Mouse (Mus musculus) ovary, postnatal 10 days (tissue): ENCODE data around the gene Cdr2l.

Source experiments
- DNase-seq: peaks from one replicate; pipeline ENCODE4 v3.0.0; 2022; ENCODE audit warnings: low spot score

Cdr2l gene

GRCm38 (mm10) chr11:115381743-115382539 is at the start of gene Cdr2l:
TSS of gene Cdr2l (plus strand) at chr11:115381916.
- peak; percentile 78 for DNase-seq

- DNase-seq = no peak
Measured at GRCm38 (mm10) chr11:115334531-115334930, 47.2 kb upstream of the Cdr2l start, which contains the start of gene Otop3. TSS of gene Otop3 (plus strand) at chr11:115334731.

GRCm38 (mm10) chr11:115335223-115335622 is 46.5 kb upstream of the Cdr2l start:
- no peak for DNase-seq

- DNase-seq = no peak
Measured at GRCm38 (mm10) chr11:115336115-115336514, 45.6 kb upstream of the Cdr2l start.

GRCm38 (mm10) chr11:115337350-115337749 is 44.4 kb upstream of the Cdr2l start:
- DNase-seq = no peak

- DNase-seq = no peak
Measured at GRCm38 (mm10) chr11:115337826-115338225, 43.9 kb upstream of the Cdr2l start.

GRCm38 (mm10) chr11:115341246-115341645 is 40.5 kb upstream of the Cdr2l start:
- DNase-seq = no peak

GRCm38 (mm10) chr11:115341866-115342265 is 39.9 kb upstream of the Cdr2l start:
- no peak for DNase-seq

GRCm38 (mm10) chr11:115344967-115345366 is 36.7 kb upstream of the Cdr2l start:
- DNase-seq = no peak

- no peak for DNase-seq
Measured at GRCm38 (mm10) chr11:115345515-115345914, 36.2 kb upstream of the Cdr2l start.

- DNase-seq = no peak
Measured at GRCm38 (mm10) chr11:115348681-115349248, 33.0 kb upstream of the Cdr2l start.

- no peak for DNase-seq
Measured at GRCm38 (mm10) chr11:115349976-115350375, 31.7 kb upstream of the Cdr2l start.

- no peak for DNase-seq
Measured at GRCm38 (mm10) chr11:115353375-115353774, 28.3 kb upstream of the Cdr2l start.

GRCm38 (mm10) chr11:115354183-115354582 is 27.5 kb upstream of the Cdr2l start:
- DNase-seq = no peak

- peak; percentile 52 for DNase-seq
Measured at GRCm38 (mm10) chr11:115358468-115358867, 23.2 kb upstream of the Cdr2l start.

- no peak for DNase-seq
Measured at GRCm38 (mm10) chr11:115359293-115359692, 22.4 kb upstream of the Cdr2l start.

- DNase-seq = no peak
Measured at GRCm38 (mm10) chr11:115359726-115360125, 22.0 kb upstream of the Cdr2l start.

GRCm38 (mm10) chr11:115364136-115364535 is 17.6 kb upstream of the Cdr2l start:
- no peak for DNase-seq

GRCm38 (mm10) chr11:115366039-115366705 is 15.5 kb upstream of the Cdr2l start:
- no peak for DNase-seq

GRCm38 (mm10) chr11:115366706-115367394 is 14.9 kb upstream of the Cdr2l start:
- no peak for DNase-seq

- no peak for DNase-seq
Measured at GRCm38 (mm10) chr11:115367395-115367944, 14.2 kb upstream of the Cdr2l start, which contains the start of gene Hid1. TSS of gene Hid1 (minus strand) at chr11:115367756.

- no peak for DNase-seq
Measured at GRCm38 (mm10) chr11:115370368-115370767, 11.3 kb upstream of the Cdr2l start.
